Mouse (Mus musculus): ENCODE results near the gene Morc3.

GRCm38 (mm10) chr16:93859967-93860366, 28.0 kb downstream of the Morc3 start:
- no peak for TF ChIP-seq GATA1 (IDR thresholded peaks at IDR 0.05; ENCODE audit: low read length)
- no peak for TF ChIP-seq TAL1 (IDR thresholded peaks at IDR 0.05; ENCODE audit: low read length)

Data from erythroblast, embryonic 14.5 days (primary cell).